Mouse (Mus musculus): Measurements from ENCODE around the gene BC005537.

Gene BC005537

GRCm38 (mm10) chr13:24841702-24842101, 40.2 kb downstream of the BC005537 start:
- no peak for DNase-seq (ENCODE audit: low spot score in 2 of 2)

GRCm38 (mm10) chr13:24844983-24845955, 43.8 kb downstream of the BC005537 start, which contains the start of gene D130043K22Rik:
D130043K22Rik (plus strand) TSS chr13:24845135.
- DNase-seq (ENCODE audit: low spot score in 2 of 2): peak; percentile 55 to 66

GRCm38 (mm10) chr13:24849318-24849717, 47.9 kb downstream of the BC005537 start:
- no peak for DNase-seq (ENCODE audit: low spot score in 2 of 2)

GRCm38 (mm10) chr13:24851989-24852388, 50.5 kb downstream of the BC005537 start:
- no peak for DNase-seq (ENCODE audit: low spot score in 2 of 2)

- DNase-seq (ENCODE audit: low spot score in 2 of 2): no peak
These were observed 51.1 kb downstream of the BC005537 start for GRCm38 (mm10) chr13:24852570-24852969.

- DNase-seq (ENCODE audit: low spot score in 2 of 2): no peak
These were observed 57.7 kb downstream of the BC005537 start for GRCm38 (mm10) chr13:24859115-24859514.

DNA sequence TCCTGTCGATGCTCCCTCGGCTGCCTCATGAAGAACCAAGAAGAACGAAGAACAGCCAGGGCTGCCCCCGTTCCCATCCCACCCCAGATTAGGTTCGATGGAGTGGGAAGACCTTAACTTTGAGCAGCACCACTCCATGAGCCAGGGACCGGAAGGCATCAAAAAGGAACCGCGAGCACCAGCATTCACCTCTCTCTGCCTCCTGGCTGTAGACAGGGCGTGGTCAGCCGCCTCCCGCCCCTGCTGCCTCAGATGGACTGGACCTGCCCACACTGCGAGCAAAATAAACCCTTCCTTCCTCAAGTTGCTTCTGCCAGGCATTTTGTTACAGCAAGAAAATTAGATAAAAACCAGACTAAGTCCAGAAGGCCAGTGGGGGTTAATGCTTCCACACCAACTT, 59.6 kb downstream of the BC005537 start:
- DNase-seq (ENCODE audit: low spot score in 2 of 2): no peak

DNA sequence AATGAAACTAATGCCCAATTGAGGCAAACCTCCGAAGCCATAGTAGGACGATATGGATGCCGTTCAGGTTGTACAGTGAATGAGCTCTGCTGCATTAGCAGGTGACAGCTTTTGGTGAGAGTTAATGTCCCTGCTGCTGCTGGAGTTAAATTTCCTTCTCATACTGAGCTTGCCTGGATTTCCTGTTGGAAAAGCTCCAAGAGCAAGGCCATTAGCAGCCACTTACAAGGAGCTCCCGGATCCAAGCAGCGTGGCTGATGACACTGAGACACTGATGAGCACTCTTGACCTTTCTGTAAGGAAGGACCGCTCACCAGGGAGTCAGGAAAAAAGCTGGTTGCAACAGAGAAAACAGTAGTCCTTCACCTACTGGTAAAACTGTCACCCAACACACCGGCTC, 60.6 kb downstream of the BC005537 start:
- DNase-seq (ENCODE audit: low spot score in 2 of 2): no peak

GRCm38 (mm10) chr13:24862520-24862919, 61.1 kb downstream of the BC005537 start:
- peak; percentile 22 to 33 for DNase-seq (ENCODE audit: low spot score in 2 of 2)
